Mouse (Mus musculus): ENCODE results near the gene Atxn1. TPM values are rescaled to one million over a fixed set of nuclear protein-coding genes. Genes with fewer than 3 reads are reported as not detected.

Gene Atxn1
- polyA plus RNA-seq, 1 experiment, result 59.3 TPM

GRCm38 (mm10) chr13:45894234-45894633 lies 70.6 kb downstream of the Atxn1 start:
- Histone ChIP-seq H3K4me3 (ENCODE audit: insufficient read depth, low read length) (no peak overlapping the region), H3K4me1 (ENCODE audit: control insufficient read depth, insufficient read depth, low read length) (peaks cover 2% of the 10 kb centered on the region; the same call in 1 of the 2 replicates), H3K27ac (ENCODE audit: insufficient read depth, low read length) (no peak overlapping the region)
- TF ChIP-seq CTCF (IDR thresholded peaks at IDR 0.05; ENCODE audit: borderline replicate concordance, insufficient read depth, low read length), result no peak
- no peak for TF ChIP-seq POLR2A (IDR thresholded peaks at IDR 0.05; ENCODE audit: low read depth, low read length)

GRCm38 (mm10) chr13:45891073-45891472 lies 73.7 kb downstream of the Atxn1 start:
- H3K4me3 ChIP-seq (ENCODE audit: insufficient read depth, low read length), result no peak overlapping the region
- TF ChIP-seq CTCF (IDR thresholded peaks at IDR 0.05; ENCODE audit: borderline replicate concordance, insufficient read depth, low read length) (no peak), POLR2A (IDR thresholded peaks at IDR 0.05; ENCODE audit: low read depth, low read length) (no peak)
- H3K27ac ChIP-seq (ENCODE audit: insufficient read depth, low read length), result no peak overlapping the region
- peaks cover 5% of the 10 kb centered on the region; the same call in 1 of the 2 replicates for H3K4me1 ChIP-seq (ENCODE audit: control insufficient read depth, insufficient read depth, low read length)

- Histone ChIP-seq H3K27ac (ENCODE audit: insufficient read depth, low read length) (no peak overlapping the region), H3K4me3 (ENCODE audit: insufficient read depth, low read length) (no peak overlapping the region), H3K4me1 (ENCODE audit: control insufficient read depth, insufficient read depth, low read length) (peaks cover 7% of the 10 kb centered on the region; the same call in 1 of the 2 replicates)
- TF ChIP-seq POLR2A (IDR thresholded peaks at IDR 0.05; ENCODE audit: low read depth, low read length) (no peak), CTCF (IDR thresholded peaks at IDR 0.05; ENCODE audit: borderline replicate concordance, insufficient read depth, low read length) (no peak)
Measured at GRCm38 (mm10) chr13:45888953-45889749, 75.7 kb downstream of the Atxn1 start.

- Histone ChIP-seq H3K4me1 (ENCODE audit: control insufficient read depth, insufficient read depth, low read length) (peaks cover 25% of the 10 kb centered on the region), H3K27ac (ENCODE audit: insufficient read depth, low read length) (no peak overlapping the region), H3K4me3 (ENCODE audit: insufficient read depth, low read length) (no peak overlapping the region)
- no peak for TF ChIP-seq POLR2A (IDR thresholded peaks at IDR 0.05; ENCODE audit: low read depth, low read length)
- TF ChIP-seq CTCF (IDR thresholded peaks at IDR 0.05; ENCODE audit: borderline replicate concordance, insufficient read depth, low read length), result no peak
Measured at GRCm38 (mm10) chr13:45884878-45885277, 79.9 kb downstream of the Atxn1 start.

GRCm38 (mm10) chr13:45883791-45884238 lies 81.0 kb downstream of the Atxn1 start:
- peaks cover 29% of the 10 kb centered on the region for H3K4me1 ChIP-seq (ENCODE audit: control insufficient read depth, insufficient read depth, low read length)
- H3K4me3 ChIP-seq (ENCODE audit: insufficient read depth, low read length), result no peak overlapping the region
- H3K27ac ChIP-seq (ENCODE audit: insufficient read depth, low read length), result 0 out of 2 replicates have a peak overlapping the region, but pooled peaks have one; percentile 8
- TF ChIP-seq POLR2A (IDR thresholded peaks at IDR 0.05; ENCODE audit: low read depth, low read length) (no peak), CTCF (IDR thresholded peaks at IDR 0.05; ENCODE audit: borderline replicate concordance, insufficient read depth, low read length) (no peak)

- H3K27ac ChIP-seq (ENCODE audit: insufficient read depth, low read length), result no peak overlapping the region; the same call in 1 of the 2 replicates
- H3K4me1 ChIP-seq (ENCODE audit: control insufficient read depth, insufficient read depth, low read length), result peaks cover 29% of the 10 kb centered on the region
- no peak overlapping the region for H3K4me3 ChIP-seq (ENCODE audit: insufficient read depth, low read length)
- TF ChIP-seq CTCF (IDR thresholded peaks at IDR 0.05; ENCODE audit: borderline replicate concordance, insufficient read depth, low read length), result no peak
- no peak for TF ChIP-seq POLR2A (IDR thresholded peaks at IDR 0.05; ENCODE audit: low read depth, low read length)
Measured at GRCm38 (mm10) chr13:45882976-45883440, 81.8 kb downstream of the Atxn1 start.

- Histone ChIP-seq H3K27ac (ENCODE audit: insufficient read depth, low read length) (peak overlapping the region; percentile 58), H3K4me1 (ENCODE audit: control insufficient read depth, insufficient read depth, low read length) (peaks cover 24% of the 10 kb centered on the region), H3K4me3 (ENCODE audit: insufficient read depth, low read length) (no peak overlapping the region)
- TF ChIP-seq CTCF (IDR thresholded peaks at IDR 0.05; ENCODE audit: borderline replicate concordance, insufficient read depth, low read length) (no peak), POLR2A (IDR thresholded peaks at IDR 0.05; ENCODE audit: low read depth, low read length) (no peak)
Measured at GRCm38 (mm10) chr13:45880543-45880845, 84.3 kb downstream of the Atxn1 start.

- TF ChIP-seq POLR2A (IDR thresholded peaks at IDR 0.05; ENCODE audit: low read depth, low read length) (no peak), CTCF (IDR thresholded peaks at IDR 0.05; ENCODE audit: borderline replicate concordance, insufficient read depth, low read length) (no peak)
- H3K27ac ChIP-seq (ENCODE audit: insufficient read depth, low read length), result peak overlapping the region; percentile 58
- H3K4me1 ChIP-seq (ENCODE audit: control insufficient read depth, insufficient read depth, low read length), result peaks cover 24% of the 10 kb centered on the region
- no peak overlapping the region for H3K4me3 ChIP-seq (ENCODE audit: insufficient read depth, low read length)
Measured at GRCm38 (mm10) chr13:45879746-45880542, 84.9 kb downstream of the Atxn1 start.

GRCm38 (mm10) chr13:45876939-45877338 lies 87.9 kb downstream of the Atxn1 start:
- H3K27ac ChIP-seq (ENCODE audit: insufficient read depth, low read length), result no peak overlapping the region
- TF ChIP-seq POLR2A (IDR thresholded peaks at IDR 0.05; ENCODE audit: low read depth, low read length), result no peak
- no peak for TF ChIP-seq CTCF (IDR thresholded peaks at IDR 0.05; ENCODE audit: borderline replicate concordance, insufficient read depth, low read length)
- H3K4me3 ChIP-seq (ENCODE audit: insufficient read depth, low read length), result no peak overlapping the region
- H3K4me1 ChIP-seq (ENCODE audit: control insufficient read depth, insufficient read depth, low read length), result peaks cover 28% of the 10 kb centered on the region
